Mouse (Mus musculus) megakaryocyte progenitor cell, adult 5-6 weeks (primary cell): ENCODE measurements at regions not wholly inside any gene's neighbourhood (a gene's known extent, or its start where the extent isn't known, plus 50 kb on each side); places are given as distances from the start of the nearest gene placed in this dataset.
A peak's percentile ranks its signal among the peaks of the same experiment; 100 is the strongest.

Experiments used
- ATAC-seq: replicated peaks from 2 replicates; pipeline ENCODE4 v1.8.0; 2016; ENCODE audit warnings: mild to moderate bottlenecking, moderate TSS enrichment, inconsistent platforms; ENCODE audit not compliant: poor library complexity

GRCm38 (mm10) chr6:51176791-51177433 is 255.6 kb upstream of the Nfe2l3 start:
- no peak for ATAC-seq

- ATAC-seq = no peak
Observed at GRCm38 (mm10) chr6:51177701-51178060, 254.8 kb upstream of the Nfe2l3 start.

- ATAC-seq = peak; percentile 97
Observed at GRCm38 (mm10) chr6:51178061-51178791, 254.2 kb upstream of the Nfe2l3 start.

- ATAC-seq = no peak
Observed at GRCm38 (mm10) chr6:51178799-51179398, 253.6 kb upstream of the Nfe2l3 start.

- no peak for ATAC-seq
Observed at GRCm38 (mm10) chr6:51179741-51180537, 252.5 kb upstream of the Nfe2l3 start.

- no peak for ATAC-seq
Observed at GRCm38 (mm10) chr6:51180881-51181875, 251.3 kb upstream of the Nfe2l3 start.

- no peak for ATAC-seq
Observed at GRCm38 (mm10) chr6:51181905-51182304, 250.6 kb upstream of the Nfe2l3 start.

- ATAC-seq = no peak
Observed at GRCm38 (mm10) chr6:51182771-51183284, 249.6 kb upstream of the Nfe2l3 start.

- ATAC-seq = no peak
Observed at GRCm38 (mm10) chr6:51183576-51184420, 248.7 kb upstream of the Nfe2l3 start.

- no peak for ATAC-seq
Observed at GRCm38 (mm10) chr6:51184500-51184899, 248.0 kb upstream of the Nfe2l3 start.

- ATAC-seq = no peak
Observed at GRCm38 (mm10) chr6:51185201-51185600, 247.3 kb upstream of the Nfe2l3 start.

GRCm38 (mm10) chr6:51189173-51189572 is 243.3 kb upstream of the Nfe2l3 start:
- no peak for ATAC-seq

- no peak for ATAC-seq
Observed at GRCm38 (mm10) chr6:51192826-51193225, 239.6 kb upstream of the Nfe2l3 start.

GRCm38 (mm10) chr6:51193356-51193755 is 239.1 kb upstream of the Nfe2l3 start:
- peak; percentile 23; the same call in 1 of the 2 replicates for ATAC-seq

GRCm38 (mm10) chr6:51196391-51196790 is 236.1 kb upstream of the Nfe2l3 start:
- no peak for ATAC-seq

GRCm38 (mm10) chr6:51197000-51197774 is 235.3 kb upstream of the Nfe2l3 start:
- no peak for ATAC-seq

- ATAC-seq = no peak
Observed at GRCm38 (mm10) chr6:51200207-51200606, 232.3 kb upstream of the Nfe2l3 start.

GRCm38 (mm10) chr6:51200837-51201236 is 231.6 kb upstream of the Nfe2l3 start:
- ATAC-seq = no peak
